Mouse (Mus musculus) erythroblast, embryonic 14.5 days (primary cell): ENCODE results near the gene Trak1. TPM values are rescaled to one million over a fixed set of nuclear protein-coding genes. Genes with fewer than 3 reads are reported as not detected.

ENCODE experiments used
- H3K27me3 ChIP-seq: 2 replicates; pipeline ENCODE4 v1.6.1; 2012; ENCODE audit warnings: inconsistent platforms; ENCODE audit not compliant: control insufficient read depth
- H3K36me3 ChIP-seq: 2 replicates; pipeline ENCODE4 v1.6.1; 2012; ENCODE audit warnings: mild to moderate bottlenecking, inconsistent platforms; ENCODE audit not compliant: control insufficient read depth
- H3K4me1 ChIP-seq: 2 replicates; pipeline ENCODE4 v1.6.1; 2012; ENCODE audit warnings: inconsistent platforms; ENCODE audit not compliant: control insufficient read depth
- H3K4me3 ChIP-seq: replicated peaks from 2 replicates; pipeline ENCODE3; 2012; ENCODE audit warnings: moderate library complexity, mild to moderate bottlenecking, inconsistent platforms
- H3K9me3 ChIP-seq: 2 replicates; pipeline ENCODE4 v1.6.1; 2012; ENCODE audit warnings: low read length, inconsistent platforms, mixed read lengths; ENCODE audit not compliant: control insufficient read depth
- GATA1 ChIP-seq: IDR thresholded peaks from 2 replicates; pipeline ENCODE4 v1.6.1; 2012; ENCODE audit warnings: low read length, inconsistent platforms, mixed read lengths
- TAL1 ChIP-seq: IDR thresholded peaks from 3 replicates; pipeline ENCODE4 v1.6.1; 2012; ENCODE audit warnings: low read length, inconsistent platforms, mixed read lengths
- polyA plus RNA-seq: library from polyadenylated mRNA; stranded (reverse); fragments of >175 nt; gene quantifications from 2 replicates; pipeline ENCODE4 v1.2.3, GENCODE M21; 2012

Trak1 gene
- polyA plus RNA-seq, 1 experiment = 1.2 TPM

- H3K9me3 ChIP-seq = peaks cover 2% of the 10 kb centered on the region; the same call in 1 of the 2 replicates
- H3K4me1 ChIP-seq = no peaks in the 10 kb centered on the region
- no peaks in the 10 kb centered on the region for H3K36me3 ChIP-seq
- TF ChIP-seq GATA1 (no peak), TAL1 (no peak)
- no peaks in the 10 kb centered on the region for H3K27me3 ChIP-seq
- H3K4me3 ChIP-seq = no peak overlapping the region
Measured at GRCm38 (mm10) chr9:121506478-121507180, 209.3 kb downstream of the Trak1 start.

DNA sequence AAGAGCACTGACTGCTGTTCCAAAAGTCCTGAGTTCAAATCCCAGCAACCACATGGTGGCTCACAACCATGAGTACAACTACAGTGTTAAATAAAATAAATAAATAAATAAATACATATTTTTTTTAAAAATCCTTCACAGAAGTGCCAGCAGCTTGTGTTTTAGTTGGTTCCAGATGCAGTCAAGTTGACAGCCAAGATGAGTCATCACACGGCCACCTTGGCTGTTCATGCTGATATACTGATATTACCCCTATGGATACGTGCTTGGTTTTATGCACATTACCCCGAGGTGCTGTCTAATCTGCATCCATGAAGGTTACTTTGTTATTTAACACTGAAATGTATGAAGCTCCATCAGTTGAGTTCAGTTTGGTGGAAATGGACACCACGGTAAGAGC is 214.6 kb downstream of the Trak1 start:
- Histone ChIP-seq H3K4me3 (no peak overlapping the region), H3K36me3 (no peaks in the 10 kb centered on the region), H3K4me1 (no peaks in the 10 kb centered on the region), H3K27me3 (no peaks in the 10 kb centered on the region), H3K9me3 (no peaks in the 10 kb centered on the region)
- no peak for TF ChIP-seq TAL1
- no peak for TF ChIP-seq GATA1

DNA sequence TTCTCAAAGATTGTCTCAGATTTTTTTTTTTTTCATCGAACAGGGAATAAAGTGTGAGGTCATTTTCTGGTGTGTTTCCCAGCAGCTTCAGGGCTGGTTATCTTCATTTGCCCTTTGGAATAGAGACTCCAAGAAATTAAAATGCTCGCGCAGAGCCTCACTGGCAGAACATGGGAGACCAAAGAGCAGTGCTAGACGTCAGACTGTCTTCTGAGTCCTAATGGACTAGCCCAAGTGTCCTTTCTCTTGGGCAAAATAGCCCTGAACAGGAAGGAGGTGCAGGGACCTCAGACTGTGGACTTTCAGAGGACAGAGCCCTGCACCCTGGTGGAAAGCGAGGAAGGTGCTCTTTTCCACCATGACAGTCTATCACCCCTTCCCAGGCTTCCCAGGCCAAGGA is 217.2 kb downstream of the Trak1 start:
- TF ChIP-seq TAL1 (no peak), GATA1 (no peak)
- H3K27me3 ChIP-seq = no peaks in the 10 kb centered on the region

DNA sequence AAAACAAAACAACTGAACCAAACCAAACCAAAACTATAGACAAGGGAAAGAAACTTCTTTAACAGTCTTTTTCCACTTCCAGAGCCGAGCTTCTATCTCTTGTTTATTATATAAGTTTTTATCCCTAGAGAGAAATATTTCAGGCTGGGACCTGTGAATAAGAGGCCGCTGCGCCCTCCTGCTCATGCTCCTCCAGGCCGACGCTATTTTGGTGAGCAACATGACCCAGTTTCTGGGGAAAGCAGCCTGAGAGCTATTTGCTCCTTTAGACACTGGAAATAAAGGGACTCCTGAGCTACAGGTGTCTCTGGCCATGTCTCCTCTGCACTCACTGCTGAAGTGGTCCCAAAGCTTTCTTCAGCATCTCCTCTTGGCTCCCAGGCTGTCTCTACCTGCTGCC is 222.7 kb downstream of the Trak1 start:
- Histone ChIP-seq H3K4me3 (no peak overlapping the region), H3K4me1 (no peaks in the 10 kb centered on the region), H3K27me3 (no peaks in the 10 kb centered on the region), H3K9me3 (no peaks in the 10 kb centered on the region), H3K36me3 (no peaks in the 10 kb centered on the region)
- TF ChIP-seq GATA1 (no peak), TAL1 (no peak)

More for the DNA sequence above, 217.2 kb downstream of the Trak1 start:
- H3K36me3 ChIP-seq = no peaks in the 10 kb centered on the region
- no peaks in the 10 kb centered on the region for H3K9me3 ChIP-seq
- no peak overlapping the region for H3K4me3 ChIP-seq
- no peaks in the 10 kb centered on the region for H3K4me1 ChIP-seq

Other genes with a start within 250 kb of the Trak1 start
- gene Ulk4, start 20.3 kb upstream of the Trak1 start, polyA plus RNA-seq = 0.11 and 0.16 TPM in 2 replicates
- gene Cck, start 198.2 kb downstream of the Trak1 start, polyA plus RNA-seq = not detected in 2 replicates